Mouse (Mus musculus) bone marrow, adult 2 months (tissue): ENCODE data around the gene Crb1. TPM values are rescaled to one million over a fixed set of nuclear protein-coding genes. Genes with fewer than 3 reads are reported as not detected.

ENCODE experiments used
- H3K27ac ChIP-seq: fragments of 200-500 bp; 2 replicates; pipeline ENCODE4 v1.5.1; 2012; ENCODE audit warnings: low read depth, mild to moderate bottlenecking, control low read depth, inconsistent platforms, low read length; ENCODE audit not compliant: control insufficient read depth, poor library complexity, insufficient read depth
- H3K4me1 ChIP-seq: fragments of 200-500 bp; 2 replicates; pipeline ENCODE4 v1.6.1; 2011; ENCODE audit warnings: low read length; ENCODE audit not compliant: control insufficient read depth, insufficient read depth
- H3K4me3 ChIP-seq: fragments of 200-500 bp; replicated peaks from 2 replicates; pipeline ENCODE3; 2011; ENCODE audit warnings: mild to moderate bottlenecking, low read depth, low read length, control low read depth; ENCODE audit not compliant: control insufficient read depth
- CTCF ChIP-seq: fragments of 200-500 bp; IDR thresholded peaks from 2 replicates; pipeline ENCODE4 v1.5.1; 2011; ENCODE audit warnings: low read length, control low read depth; ENCODE audit not compliant: control insufficient read depth, insufficient read depth
- POLR2A ChIP-seq: fragments of 200-500 bp; IDR thresholded peaks from 2 replicates; pipeline ENCODE4 v1.6.1; 2011; ENCODE audit warnings: low read depth, mild to moderate bottlenecking, control low read depth, low read length, borderline replicate concordance; ENCODE audit not compliant: control insufficient read depth
- WGBS: fragments of 180-500 bp; shearing (Covaris S2); methylation state at CpG from one replicate; pipeline ENCODE4 v1.1.7; 2018; 5-methylcytosine and 5-hydroxymethylcytosine counted together
- polyA plus RNA-seq: library from polyadenylated mRNA; stranded (reverse); fragments of >200 nt; gene quantifications from 2 replicates; pipeline ENCODE4 v1.2.4, GENCODE M21; 2011; ENCODE audit warnings: low replicate concordance; ENCODE audit not compliant: missing spikeins, insufficient read depth, insufficient read length

Gene Crb1
- polyA plus RNA-seq, 1 experiment, result not detected

DNA sequence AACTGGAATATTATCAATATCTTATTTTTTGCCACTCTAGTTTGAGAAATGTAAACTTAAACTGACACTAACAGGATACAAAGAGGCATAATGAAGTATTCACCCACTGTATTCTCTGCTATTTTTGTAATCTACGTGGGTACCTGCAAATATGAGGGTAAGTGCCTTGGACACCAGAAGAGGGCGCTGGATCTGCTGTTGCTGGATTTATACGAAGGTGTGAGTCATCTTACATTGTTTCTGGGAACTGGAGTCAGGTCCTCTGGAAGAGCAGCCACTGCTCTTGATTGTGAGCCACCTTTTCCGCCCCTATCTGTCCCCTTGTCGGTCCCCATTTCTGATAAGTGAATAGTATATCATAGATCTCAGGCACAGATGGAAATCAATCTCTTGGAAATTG is 30.8 kb upstream of the Crb1 start:
- H3K4me3 ChIP-seq, result no peak overlapping the region
- no peaks in the 10 kb centered on the region for H3K4me1 ChIP-seq
- WGBS, result 56% methylated on average over 5 of the region's 5 CpGs
- H3K27ac ChIP-seq, result no peak overlapping the region
- TF ChIP-seq CTCF (no peak), POLR2A (no peak)

DNA sequence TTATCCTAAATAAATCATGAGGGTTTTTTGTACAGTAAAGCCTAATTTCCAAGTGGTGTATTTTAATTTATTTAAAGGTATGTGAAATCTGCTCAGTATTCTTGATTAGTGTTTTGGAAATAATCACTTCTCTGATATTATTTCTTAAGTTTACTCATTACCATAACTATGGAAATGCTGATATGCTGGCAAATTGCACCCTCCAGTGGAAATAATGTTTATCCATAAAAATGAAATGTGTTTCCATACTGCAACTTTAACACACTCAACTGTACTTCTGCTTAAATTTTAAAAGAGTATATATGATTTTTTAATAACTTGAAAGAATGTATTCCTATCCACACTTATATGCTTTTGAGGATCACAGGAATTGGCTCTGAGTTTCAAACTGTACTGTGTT is 28.9 kb upstream of the Crb1 start:
- Histone ChIP-seq H3K4me3 (no peak overlapping the region), H3K4me1 (no peaks in the 10 kb centered on the region), H3K27ac (no peak overlapping the region)
- TF ChIP-seq CTCF (no peak), POLR2A (no peak)

DNA sequence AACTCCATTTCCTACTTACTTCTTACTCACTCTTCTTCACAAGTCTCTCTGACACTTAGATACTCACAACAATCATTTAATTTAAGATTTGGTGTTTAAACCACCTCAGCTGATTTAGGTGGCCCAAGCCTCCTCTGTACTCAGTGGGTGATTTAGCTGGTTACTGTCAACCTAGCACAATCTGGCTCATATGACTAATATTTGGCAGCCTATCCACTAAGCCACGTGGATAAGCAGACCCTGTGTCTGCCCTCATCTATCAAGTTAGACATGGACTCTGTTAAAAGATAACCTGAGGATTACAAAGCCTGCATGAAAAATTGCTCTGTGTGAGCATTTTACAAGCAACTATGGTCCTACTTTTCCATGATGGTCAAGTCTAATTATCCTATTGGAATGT is 19.7 kb upstream of the Crb1 start:
- 48% methylated on average over 1 of the region's 1 CpGs for WGBS
- Histone ChIP-seq H3K27ac (no peak overlapping the region), H3K4me3 (no peak overlapping the region), H3K4me1 (no peaks in the 10 kb centered on the region)
- TF ChIP-seq POLR2A, result no peak
- TF ChIP-seq CTCF, result no peak

DNA sequence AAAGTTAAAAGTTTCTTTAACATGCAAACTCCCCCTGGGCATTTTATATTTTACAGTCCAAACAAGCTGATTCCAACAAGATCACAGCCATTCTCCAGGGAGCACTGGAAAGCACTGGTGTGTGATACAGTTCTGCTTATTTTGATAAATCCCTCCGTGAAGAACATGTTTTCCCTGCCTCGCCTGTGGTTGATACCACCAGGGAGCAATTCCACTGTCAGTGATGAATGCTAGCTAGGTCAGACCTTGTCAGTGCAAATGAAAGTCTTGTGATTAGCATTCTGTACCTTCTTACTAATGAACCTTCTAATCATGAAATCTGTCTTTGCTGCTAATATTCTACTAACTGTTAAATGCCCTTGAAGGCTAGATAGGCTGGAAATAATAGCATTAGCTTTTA is 14.8 kb upstream of the Crb1 start:
- no peak overlapping the region for H3K4me3 ChIP-seq
- 68% methylated on average over 2 of the region's 2 CpGs for WGBS
- H3K4me1 ChIP-seq, result no peaks in the 10 kb centered on the region
- no peak for TF ChIP-seq CTCF
- no peak overlapping the region for H3K27ac ChIP-seq

DNA sequence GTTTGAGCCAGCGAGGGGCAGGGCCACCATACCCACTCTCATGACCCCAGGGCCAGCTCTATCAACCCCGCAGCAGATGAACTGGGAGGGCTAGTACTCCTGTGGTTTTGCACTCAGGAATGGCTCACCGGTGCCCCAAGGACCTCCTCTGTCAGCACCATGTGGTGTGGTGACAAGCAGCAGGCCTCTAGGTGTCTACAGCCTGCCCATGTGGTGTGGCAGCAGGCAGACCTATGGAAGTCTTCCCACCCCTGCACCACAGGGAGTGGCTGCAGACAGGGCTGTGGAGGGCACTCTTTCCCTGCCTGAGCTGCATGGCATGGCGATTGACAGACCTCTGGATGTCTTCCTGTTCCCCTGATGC is 2.7 kb upstream of the Crb1 start:
- TF ChIP-seq CTCF, result no peak
- TF ChIP-seq POLR2A, result no peak
- H3K4me1 ChIP-seq, result no peaks in the 10 kb centered on the region
- no peak overlapping the region for H3K27ac ChIP-seq
- WGBS, result 38% methylated on average over 4 of the region's 4 CpGs
- H3K4me3 ChIP-seq, result no peak overlapping the region

DNA sequence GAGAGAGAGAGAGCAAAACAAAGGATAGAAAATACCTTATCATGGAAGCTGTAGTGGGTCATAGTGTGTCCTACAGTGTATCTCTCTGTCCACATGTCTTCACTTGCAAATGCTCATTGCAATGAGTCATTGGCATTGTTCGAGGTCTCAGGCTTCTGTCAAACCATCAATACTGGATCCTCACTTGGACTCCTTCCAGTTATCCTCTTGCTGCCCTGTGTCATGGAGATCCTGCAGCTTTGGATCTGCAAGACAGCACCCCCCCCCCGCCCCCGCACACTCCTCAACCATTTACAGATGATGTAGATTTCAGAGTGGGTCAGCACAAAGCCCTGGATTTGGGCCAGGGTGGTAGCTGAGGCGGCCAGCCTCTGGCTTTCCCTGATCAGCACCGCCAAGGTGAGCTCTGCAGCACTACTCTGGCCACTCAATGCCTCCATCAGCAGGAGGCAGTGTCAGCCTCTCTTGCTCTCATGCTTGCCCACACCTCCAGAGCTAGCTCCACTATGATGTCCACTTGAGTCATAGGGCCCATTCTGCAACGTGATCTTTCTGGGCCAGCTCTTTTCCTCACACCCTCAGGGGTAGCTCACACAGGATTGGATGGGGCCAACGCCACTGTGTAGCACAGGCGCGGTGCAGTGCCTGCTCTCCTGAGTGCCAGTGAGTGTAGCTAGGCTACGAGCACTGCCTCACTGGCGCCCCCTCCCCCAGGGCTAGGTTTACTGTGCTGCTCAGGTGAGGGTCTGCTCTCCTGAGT is 2.1 kb upstream of the Crb1 start:
- Histone ChIP-seq H3K4me3 (no peak overlapping the region), H3K27ac (no peak overlapping the region), H3K4me1 (no peaks in the 10 kb centered on the region)
- WGBS, result 64% methylated on average over 11 of the region's 11 CpGs
- TF ChIP-seq POLR2A (no peak), CTCF (no peak)

DNA sequence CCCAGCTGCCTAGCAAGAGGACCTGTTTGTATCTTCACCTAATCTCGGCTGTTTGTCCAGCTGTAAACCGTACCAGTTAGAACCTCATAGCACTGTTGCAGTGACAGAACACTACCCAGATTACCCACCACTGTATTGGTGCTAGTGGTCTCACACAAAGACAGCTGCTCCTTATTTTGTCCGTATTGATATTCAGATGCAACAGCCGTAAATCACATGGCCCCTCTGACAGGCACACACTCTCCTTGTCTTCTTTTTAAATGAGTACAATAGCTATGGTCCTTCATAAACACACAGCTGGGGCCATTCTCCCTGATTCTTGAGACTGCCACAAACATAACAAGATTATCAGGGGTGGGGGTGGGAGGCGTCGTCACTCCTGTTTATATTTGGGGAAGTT is 1.0 kb downstream of the Crb1 start:
- WGBS, result 69% methylated on average over 6 of the region's 6 CpGs
- Histone ChIP-seq H3K4me3 (no peak overlapping the region), H3K4me1 (no peaks in the 10 kb centered on the region), H3K27ac (no peak overlapping the region)
- TF ChIP-seq CTCF, result no peak
- no peak for TF ChIP-seq POLR2A

DNA sequence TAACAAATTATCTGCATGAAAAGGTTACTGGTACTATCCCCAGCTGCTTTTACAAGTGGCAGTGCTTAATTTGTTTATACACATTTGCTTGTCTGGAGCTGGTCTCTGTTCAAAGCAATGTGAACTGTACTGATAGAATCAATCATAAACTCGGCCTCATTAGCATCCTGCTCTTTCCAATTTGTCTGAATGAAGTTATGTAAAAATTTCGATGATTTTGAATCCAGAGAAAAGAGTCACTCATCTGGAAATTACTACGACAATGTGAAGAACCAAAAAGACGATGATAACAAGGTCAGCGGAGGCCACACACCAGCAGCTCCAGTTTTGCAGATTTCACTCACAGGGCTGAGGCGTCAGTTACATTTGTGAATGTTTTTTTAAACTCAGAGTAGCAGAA is 5.6 kb downstream of the Crb1 start:
- Histone ChIP-seq H3K4me3 (no peak overlapping the region), H3K27ac (no peak overlapping the region), H3K4me1 (no peaks in the 10 kb centered on the region)
- WGBS, result 77% methylated on average over 6 of the region's 6 CpGs
- TF ChIP-seq CTCF (no peak), POLR2A (no peak)

DNA sequence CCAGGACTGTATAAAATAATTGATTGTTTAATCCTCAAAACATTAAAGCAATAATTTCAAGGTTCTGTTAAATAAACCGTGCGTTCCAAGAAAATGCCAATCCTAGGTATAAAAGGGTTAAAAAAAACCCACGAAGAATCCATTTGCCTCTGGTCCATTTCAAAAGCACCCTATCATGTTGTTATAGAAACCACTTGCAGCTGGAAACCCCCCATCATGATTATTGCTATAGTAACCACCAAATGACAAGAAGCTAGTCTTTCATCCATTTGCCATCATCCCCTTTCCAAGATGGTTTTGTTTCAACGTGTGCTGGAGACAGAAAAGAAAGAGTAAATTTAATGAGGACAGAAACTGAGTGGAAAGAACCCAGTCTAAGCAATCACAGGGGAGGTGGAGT is 28.3 kb downstream of the Crb1 start:
- Histone ChIP-seq H3K4me3 (no peak overlapping the region), H3K27ac (no peak overlapping the region), H3K4me1 (no peaks in the 10 kb centered on the region)
- 55% methylated on average over 4 of the region's 4 CpGs for WGBS
- no peak for TF ChIP-seq CTCF
- no peak for TF ChIP-seq POLR2A
